Mouse (Mus musculus): ENCODE results near the gene Cerk.
"Not testable (repeated sequence)": the region's sequence is repeated elsewhere in the genome, so short reads cannot be mapped to it uniquely, and the experiment has no call there.

Cerk gene

DNA sequence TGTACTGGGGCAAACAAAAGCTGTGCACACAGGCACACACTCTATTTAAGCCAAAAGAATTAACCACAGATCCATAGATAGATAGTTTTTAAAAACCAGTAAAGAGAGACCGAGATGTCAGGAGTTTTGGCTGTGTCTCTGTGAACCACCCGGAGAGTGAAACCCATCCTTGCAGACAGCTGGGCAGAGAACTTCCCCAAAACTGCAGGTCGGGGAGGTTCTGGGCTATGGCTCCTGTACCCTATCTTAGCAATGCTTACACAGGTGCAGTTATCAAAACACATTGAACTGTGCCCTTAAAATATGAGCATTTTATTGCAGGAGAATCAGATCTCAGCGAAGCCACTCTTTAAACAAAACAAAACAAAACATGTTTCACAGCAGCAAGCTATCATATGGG, 5.5 kb downstream of the Cerk start:
- no peak for DNase-seq

DNA sequence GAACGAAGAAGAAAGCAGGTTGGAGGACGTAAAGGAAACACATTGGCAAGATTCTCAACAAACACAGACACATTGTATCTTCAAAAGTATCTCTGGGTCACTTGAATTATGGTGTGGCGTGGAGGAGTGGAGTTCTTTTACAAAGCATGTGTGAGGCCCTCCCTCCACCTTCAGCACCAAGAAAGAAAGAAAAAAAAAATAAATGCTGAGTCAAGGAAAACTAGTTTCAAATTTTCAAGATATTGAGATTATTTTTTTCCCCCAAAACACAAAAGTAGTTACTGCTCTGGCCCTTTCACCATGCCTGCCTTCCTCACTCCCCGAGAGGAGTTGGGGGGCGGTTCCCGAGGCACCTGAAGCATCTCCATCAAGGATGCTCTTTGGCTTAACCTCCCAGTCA, 7.3 kb downstream of the Cerk start:
- no peak for DNase-seq

DNA sequence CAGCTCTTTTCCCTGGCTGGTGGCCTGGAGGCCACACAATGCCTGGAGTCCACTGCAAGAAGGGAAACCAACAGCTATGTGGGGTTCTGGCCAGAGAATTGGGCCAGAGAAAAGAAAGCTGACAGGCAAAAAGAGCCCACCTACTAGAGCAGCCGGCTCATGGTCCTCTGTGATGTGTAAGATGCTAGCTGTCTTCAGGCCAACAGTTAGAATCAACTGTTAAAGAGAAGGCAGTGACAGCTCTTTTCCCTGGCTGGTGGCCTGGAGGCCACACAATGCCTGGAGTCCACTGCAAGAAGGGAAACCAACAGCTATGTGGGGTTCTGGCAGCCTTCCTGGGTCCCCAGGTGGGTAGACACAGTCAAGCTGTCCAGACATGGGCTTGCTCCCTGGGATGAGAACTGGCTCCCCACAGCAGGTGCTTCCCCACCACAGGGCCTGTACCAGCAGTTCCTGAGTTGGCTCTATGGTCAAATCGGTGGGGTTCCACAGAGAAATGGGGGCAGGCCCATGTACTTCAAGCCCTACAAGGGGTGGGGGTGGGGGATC, 8.2 kb downstream of the Cerk start:
- peak; percentile 85 to 86 for DNase-seq

DNA sequence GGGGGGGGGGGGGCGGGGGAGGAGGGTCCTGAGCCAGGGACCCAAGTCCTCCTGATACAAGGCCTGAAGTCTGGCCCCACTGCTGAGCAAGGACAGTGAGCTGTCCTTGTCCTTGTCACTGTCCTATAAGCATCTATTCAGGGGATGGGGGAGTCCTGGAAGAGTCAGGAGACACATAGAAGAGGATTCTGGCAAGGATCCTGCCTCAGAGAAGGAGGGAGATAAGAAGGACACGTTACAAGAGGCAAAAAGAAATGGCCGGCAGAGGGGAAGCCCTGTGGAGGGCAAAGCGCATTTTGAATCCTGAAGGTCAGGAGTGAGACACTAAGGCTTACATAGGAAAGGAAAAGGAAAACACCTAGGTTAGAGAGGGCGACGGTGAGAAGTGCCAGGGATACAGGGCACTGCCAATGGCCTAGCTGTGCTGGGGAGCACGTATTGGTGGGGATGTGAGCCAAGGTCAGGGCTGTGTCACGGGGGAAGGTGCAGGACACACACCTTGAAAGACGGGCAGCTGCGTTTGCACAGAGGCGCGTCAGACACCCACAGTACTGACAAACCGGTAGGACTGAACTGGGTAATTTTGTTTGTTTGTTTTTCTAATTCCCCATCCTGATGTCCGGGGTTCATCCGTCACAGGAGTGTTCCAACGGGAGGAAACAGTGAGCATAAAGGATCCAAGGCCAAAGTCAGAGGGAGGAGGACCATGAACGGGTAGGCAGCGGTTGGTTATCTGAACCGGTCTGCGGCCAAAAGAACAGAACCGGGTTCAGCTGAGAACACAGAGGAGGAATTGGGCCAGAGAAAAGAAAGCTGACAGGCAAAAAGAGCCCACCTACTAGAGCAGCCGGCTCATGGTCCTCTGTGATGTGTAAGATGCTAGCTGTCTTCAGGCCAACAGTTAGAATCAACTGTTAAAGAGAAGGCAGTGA, 8.9 kb downstream of the Cerk start:
- DNase-seq = peak in 1 of 2 experiments; percentile 43

DNA sequence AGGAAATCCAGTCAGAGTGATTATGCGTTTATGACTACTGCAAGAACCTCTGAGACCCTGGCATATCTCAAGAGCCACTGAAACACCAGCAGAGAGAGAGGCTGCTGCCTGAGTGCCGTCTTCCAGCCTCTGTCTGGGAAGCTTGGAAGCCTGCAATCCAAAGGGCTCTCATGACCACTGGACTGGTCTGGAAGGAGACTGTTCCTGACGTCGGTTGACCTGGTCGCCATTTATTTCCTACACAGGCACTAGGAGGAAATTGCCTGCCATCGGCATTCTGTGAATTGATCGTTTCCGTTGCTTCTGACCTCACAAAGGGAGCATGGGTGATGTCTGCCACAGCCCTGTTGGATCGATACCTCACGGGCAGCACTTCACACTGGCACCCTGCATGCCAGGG, 9.8 kb downstream of the Cerk start:
- no peak for DNase-seq

DNA sequence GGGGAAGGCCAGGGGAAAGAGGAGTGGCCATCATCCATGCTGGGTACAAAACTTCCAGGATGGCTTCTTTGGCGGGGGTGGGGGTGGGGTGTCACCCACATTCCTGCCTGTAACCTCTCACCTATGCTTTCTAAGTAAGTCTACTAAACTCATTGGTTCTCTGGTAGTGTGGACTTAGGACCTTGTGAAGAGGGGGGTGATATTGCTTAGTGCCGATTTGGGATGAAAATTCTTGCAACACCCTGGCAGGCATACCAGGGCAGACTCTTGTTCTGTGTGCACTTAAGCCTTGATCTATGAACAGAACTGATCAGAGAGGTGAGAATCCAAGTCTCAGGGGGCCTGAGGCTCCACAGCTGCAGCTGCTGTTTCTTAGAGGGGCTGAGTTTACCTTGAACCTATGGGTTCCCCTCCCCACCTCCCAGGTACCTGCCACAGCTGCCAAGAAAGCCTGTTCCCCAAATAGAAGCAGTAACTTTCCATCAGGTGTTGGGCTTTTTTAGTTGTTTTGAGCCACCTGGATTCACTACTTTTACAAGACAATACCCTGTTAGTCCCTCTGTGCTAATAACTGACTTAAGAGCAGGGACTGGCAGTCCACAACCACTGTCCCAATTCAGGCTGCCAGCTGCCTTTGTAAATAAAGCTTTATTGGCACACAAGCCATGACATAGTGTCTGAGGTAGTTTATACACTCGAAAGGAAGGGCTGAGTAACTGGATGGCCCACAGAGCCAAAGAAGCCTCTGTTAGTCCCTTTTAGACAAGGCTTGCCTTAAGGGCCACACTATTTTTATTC, 10.5 kb downstream of the Cerk start:
- no peak for DNase-seq

DNA sequence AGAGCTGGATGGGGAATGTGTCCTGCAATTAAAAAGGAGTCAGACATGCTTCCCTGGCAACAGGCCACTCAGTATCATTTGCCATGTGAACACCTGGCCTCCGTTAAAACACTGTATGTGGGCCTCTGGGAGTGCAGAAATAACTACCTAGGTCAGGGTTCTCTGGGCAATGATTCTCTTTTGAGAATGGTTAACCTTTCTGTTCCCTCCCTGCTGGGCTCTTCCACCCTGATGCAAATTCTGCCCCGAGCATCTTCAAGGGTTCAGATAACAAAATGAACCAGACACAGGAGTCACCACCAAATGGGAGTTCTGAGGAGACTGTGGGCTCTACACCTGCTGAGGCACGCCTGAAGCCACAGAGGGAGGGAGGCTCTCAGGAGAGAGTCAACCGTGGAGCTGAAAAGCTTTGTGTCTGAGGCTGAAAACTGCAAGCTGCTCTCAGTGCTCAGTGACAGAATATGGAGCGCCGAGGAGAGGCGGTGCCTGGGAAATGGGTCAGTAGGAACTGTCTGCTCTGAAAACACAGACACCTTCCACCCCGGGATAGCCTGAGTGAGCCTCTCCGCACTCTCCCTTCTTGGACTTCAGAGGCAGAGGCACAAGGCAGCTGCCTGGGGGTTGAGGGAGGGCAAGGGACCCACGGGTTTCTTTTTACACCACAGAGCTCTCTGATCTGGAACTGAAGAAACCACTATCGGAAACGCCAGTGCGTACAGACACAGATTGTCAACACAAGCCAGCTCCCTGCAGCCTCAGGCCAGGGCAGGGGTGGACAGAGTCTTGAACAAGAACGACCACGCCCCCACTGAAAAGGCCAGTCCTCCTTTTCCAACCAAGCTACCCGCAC, 12.6 kb downstream of the Cerk start:
- peak in 1 of 2 experiments; percentile 36 for DNase-seq

DNA sequence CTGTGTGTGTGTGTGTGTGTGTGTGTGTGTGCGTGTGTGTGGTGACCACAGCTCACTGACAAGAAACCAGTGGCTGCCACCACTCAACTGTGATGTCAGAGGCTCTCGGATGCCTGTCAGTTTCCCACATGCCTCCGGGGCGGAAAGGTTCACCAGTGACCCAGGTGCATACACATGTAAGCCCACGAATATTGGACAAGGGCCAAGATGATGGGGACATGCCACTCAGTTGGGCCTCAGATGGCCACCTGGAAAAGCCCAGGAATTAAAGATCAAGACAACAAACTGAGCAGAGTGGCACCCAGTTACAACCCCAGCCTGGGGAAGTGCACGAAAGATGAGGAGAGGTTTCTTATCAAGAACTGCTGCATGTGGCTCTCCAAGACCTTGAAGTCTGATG, 13.4 kb downstream of the Cerk start:
- peak in 1 of 2 experiments; percentile 39 for DNase-seq

DNA sequence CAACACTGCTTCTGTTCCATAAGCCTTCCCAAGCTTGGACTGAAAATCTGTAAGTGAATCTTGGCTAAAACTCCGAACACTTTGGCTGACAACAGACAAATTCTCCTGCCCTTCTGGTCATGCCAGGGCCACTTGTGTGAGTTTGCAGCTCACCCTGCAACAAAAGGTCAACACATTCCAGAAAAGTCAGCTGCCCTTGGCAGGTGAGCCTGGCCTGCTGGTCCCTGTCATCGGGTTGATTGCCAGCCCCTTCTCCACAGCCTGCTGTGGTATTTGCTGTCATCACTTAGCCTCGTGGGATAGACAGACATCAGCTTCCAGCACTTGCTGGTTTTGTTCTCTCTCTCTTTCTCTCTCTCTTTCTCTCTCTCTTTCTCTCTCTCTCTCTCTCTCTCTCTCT, 13.8 kb downstream of the Cerk start:
- DNase-seq = no peak

DNA sequence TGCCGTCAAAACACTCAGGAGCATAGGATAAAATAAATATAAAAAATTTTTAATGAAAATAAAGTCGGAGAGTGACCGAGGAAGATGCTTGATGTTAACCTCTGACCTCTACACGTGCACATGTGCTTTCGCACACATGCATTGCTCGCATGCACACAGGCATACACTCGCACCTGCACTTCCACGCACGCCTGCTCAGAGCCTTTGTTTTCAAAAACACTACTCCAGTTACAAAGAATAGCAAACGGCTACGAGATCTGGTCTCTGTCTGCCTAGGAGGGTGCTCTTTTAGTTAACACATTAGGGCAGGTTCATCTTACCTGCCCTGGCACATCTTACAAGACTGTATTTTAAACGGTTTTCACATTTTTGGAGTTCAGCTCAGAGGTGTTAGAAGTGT, 14.6 kb downstream of the Cerk start:
- no peak for DNase-seq

DNA sequence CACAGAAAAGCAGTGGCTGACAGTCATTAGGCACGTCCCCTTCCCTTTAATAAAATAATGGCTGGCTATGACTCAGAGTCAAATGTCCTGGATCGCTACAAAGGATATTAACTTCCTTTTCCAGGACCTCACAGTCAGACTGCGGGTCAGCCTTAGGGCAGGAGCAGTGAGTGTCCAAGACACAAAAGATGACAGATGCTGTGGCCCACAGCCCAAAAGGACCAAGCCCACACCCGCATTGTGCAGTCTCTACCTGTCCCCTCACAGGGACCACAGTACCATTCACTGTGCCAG, 16.2 kb downstream of the Cerk start:
- DNase-seq = no peak

DNA sequence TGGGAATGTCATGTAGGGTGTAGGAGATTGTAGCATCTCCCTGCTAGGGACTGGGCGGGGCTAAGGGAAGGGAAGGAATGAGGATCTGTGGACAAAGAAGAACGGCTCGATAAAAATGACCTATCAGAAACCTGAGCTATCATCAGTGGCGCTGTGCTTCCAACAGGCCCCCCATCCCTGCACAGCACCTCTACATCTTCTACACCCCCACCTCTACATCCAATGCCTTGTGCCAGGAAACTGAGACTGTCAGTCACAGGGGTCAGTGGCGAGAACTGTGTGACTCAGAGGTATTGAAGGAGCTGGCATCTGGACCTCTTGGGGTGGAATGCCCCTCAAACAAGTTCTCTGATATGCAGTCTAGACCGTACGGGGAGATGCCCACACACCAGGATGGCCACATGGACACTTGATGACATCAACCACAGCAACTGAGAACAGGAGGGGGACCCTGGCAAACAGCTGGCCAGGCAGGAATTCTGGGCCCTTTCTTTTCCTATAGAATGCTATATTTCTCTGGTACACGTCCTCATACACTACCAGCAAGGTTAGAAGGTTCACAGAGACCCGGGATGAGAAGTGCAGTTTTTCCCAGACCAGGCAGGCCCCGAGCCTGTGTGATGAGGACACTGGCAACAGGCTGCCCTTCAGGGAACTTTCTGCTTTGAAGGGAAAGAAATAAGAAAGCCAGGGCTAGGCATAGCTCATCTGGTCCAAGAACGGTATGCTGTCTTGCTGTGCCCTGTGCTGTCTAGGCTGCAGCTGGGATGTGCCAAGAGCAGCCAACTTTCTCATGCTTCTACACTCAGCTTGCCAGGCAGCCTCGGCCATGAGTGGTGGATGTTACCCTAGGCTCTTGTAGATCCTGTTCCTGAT, 16.8 kb downstream of the Cerk start:
- no peak for DNase-seq

DNA sequence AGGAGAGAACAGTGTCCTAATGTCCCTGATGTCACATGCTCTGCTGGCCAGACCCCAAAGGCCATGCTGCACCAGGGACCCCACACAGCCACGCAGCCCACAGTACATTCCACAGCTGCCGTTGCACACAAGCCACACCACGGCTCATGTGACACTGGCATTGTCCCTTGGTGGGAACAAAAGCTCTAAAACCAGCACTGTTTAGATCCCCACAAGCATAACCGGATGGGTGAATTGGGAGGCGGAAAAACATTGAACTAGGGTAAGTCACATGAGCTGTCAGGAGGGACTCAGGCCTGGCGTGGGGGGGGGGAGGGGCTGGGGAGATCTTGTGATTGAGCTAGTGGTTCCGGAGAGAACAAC, 17.5 kb downstream of the Cerk start:
- DNase-seq = peak in 1 of 2 experiments; percentile 40

DNA sequence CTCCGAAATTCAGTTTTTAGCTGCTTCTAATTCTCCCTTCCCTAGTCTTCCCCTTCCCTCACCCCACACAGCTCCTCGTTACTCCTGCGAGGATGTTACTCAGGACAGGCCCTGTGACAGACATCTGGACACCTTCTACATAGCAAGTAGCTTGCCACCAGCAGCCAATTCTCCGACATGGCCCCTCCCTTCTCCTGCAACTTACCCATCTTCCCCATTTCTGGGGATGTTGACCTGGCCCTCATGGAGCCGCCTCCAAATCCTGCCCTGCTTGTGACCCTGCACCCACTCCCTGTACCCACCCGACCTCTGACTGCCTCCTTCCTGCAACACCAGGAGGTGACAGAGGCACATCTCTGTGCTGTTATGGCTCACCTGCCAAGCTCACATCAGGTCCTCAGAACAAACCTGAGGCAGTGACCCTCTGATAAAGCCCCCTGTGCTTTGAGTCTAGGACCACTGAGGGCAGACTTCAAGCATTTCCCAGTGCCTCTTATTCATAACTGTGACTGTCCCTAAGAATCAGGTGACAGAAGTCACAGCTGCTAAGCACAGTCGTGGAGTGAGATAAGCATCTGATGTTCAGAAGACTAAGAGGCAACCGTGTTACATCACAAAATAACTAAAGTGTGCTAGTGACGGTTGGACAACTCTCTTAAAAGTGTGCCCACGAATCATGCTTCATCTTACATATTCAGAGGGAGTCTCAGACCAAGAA, 18.0 kb downstream of the Cerk start:
- DNase-seq = no peak

DNA sequence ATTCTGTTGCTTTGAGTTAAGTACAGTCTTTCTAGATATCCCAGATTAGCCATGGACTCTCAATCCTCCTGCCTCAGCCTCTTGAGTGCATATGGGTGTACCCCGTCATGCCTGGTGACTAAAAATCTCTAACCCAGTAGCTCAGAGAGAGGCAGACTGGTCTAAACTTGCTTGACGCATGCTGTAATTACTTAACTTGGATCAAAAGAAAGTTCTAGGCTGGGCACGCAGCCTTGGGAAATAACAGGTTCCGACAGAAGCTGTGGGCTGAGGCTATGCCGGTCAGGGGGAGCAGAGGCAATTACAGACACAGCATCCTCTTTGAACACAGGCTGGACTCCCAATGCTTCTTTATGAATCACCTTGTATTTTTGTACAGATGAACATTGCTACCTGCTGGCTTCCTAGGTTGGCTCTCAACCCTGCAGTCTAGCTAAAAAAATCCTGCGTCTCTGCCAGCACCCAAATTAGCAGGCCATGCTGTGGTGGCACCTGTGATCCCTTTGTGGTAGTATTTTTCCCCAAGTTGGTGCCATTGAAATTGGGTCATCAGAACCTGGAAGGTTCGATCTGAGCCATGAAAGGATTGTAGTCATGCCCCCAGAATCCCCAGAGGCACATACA, 18.8 kb downstream of the Cerk start:
- DNase-seq = peak; percentile 81 to 89

DNA sequence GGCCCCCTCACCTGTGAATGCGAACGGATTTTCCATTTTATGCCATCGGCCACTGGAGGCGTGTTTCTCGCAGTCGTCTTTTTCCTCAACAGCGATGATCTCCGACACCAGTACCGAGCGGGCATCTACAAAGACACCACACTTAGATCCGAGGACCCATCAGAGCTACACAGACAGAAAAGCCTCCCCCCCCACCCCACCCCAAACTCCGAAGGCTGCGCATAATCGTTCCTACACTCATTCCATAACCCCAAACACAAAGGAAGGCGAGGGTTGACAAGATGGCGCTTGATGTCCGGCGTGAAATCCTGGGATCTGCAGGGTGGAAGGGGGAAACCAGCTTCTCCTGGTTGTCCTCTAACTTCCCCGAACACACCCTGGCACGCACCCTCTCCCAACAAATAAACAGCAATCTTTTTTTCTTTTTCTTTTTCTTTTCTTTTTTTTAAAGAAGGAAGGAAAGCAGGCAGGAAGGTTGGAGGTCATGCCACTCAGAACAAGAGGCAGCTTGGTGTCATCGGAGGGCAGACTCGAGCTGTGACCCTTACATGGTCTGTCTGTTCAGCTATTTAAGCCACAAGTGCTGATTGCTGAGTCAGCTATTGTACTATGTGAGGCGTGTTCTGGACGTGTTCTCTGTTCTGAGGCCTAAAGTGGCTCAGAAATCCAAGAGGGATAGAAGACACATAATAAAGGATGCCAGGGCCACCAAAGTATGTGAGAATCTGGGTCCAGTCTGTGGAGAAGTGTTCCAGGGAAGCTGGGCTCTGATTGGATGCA, 19.9 kb downstream of the Cerk start:
- DNase-seq = no peak

DNA sequence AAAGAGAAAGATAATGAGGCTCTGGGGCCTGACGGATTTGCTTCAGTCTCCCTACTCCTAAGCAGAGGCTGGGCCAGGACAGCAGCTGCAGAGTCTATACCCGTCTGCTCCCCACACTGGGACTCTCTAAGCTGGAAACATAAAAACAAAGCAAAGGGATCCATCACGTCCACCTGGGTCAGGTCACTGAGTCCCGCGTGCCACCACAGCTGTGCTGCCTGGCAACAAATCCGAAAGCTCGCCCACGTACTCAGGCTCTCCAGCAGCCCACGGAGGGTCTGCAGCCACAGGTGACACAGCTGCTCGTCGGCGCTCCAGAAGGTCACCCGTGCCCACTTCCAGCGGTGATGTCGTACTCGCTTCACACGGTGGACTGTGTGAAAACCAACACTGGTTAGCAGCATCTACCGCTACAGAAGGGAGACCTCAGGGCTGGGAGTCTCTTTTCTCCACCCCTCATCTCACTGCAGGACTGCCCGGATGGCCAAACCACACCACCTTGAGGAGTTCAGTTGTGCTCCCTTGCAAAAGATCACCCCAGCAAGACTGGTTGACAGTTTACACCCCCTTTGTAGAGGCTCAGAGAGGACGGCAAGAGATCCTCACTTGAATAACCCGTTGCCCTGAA, 21.1 kb downstream of the Cerk start:
- no peak for DNase-seq

DNA sequence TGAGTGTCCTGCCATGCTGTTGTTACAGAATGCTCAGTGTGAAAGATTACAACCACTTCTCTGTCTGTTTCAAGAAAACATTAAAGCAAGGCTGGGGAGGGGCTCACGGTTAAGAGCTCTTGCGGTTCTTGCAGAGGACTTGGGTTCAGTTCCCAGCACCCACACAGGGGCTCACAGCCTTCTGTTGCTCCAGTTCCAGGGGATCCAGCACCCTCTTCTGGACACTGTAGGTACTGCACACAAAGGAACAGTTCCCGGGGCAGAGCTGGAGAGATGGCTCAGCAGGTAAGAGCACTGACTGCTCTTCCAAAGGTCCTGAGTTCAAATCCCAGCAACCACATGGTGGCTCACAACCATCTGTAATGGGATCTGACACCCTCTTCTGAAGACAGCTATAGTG, 24.1 kb downstream of the Cerk start:
- not testable (repeated sequence) for DNase-seq

DNA sequence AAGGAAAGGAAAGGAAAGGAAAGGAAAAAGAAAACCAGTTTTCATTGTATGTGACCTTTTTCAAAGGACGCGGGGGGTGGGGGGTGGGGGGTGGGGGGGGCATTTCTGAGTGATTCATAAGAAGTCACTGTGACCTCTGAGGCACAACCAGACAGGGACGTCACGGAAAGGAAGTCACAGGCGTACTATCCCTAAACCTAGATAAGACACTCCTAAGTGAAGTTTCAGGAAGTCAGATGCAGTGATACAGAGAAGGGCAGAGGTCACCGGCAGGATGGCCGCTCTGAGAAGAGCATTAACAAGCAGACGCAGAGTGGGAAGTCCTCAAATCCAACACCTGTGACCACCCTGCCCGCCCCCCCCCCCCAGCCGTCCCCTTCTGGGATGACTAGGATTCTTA, 25.0 kb downstream of the Cerk start:
- DNase-seq = no peak

DNA sequence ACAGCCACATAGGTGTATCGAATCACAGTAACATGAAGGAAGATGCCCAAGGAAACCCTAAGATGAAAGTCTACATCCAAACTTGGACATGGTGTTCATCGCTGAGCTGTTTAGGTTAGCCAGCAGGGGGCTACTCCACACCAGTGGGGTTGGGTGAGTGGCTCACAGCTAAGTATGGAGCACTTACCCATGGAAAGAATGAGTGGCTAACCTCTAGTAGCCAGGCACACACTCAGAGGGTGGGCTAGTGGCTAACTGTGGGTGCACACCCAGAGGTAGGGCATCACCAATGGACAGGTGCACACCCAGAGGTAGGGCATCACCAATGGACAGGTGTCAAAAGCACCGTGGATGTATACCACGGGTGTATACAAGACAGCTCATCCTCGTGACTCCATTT, 26.2 kb downstream of the Cerk start:
- DNase-seq = no peak
